Mouse (Mus musculus) hindbrain, embryonic 11.5 days (tissue): ENCODE results near the gene Arg2. TPM values are rescaled to one million over a fixed set of nuclear protein-coding genes. Genes with fewer than 3 reads are reported as not detected.

ENCODE experiments used
- ATAC-seq: fragments of 200-750 bp; cut with Nextera tagmentation; 2 replicates; pipeline ENCODE4 v1.8.0; 2017; ENCODE audit warnings: mild to moderate bottlenecking, moderate TSS enrichment, moderate library complexity; ENCODE audit not compliant: low FRiP score
- DNase-seq: peaks from one replicate; pipeline ENCODE4 v3.0.0-alpha.2; 2015; ENCODE audit warnings: low spot score
- H3K27ac ChIP-seq: fragments of 300-500 bp; sonication (generic); 2 replicates; pipeline ENCODE4 v1.5.1; 2014; ENCODE audit warnings: mild to moderate bottlenecking, low read depth, low read length
- H3K27me3 ChIP-seq: fragments of 300-500 bp; sonication (generic); 2 replicates; pipeline ENCODE4 v1.6.1; 2014; ENCODE audit warnings: mild to moderate bottlenecking, low read length, moderate library complexity, mixed read lengths; ENCODE audit not compliant: control insufficient read depth, insufficient read depth
- H3K36me3 ChIP-seq: fragments of 300-500 bp; sonication (generic); 2 replicates; pipeline ENCODE4 v1.6.1; 2014; ENCODE audit warnings: mild to moderate bottlenecking, low read length, moderate library complexity, mixed read lengths; ENCODE audit not compliant: control insufficient read depth, insufficient read depth
- H3K4me1 ChIP-seq: fragments of 300-500 bp; sonication (generic); replicated peaks from 2 replicates; pipeline ENCODE4 v1.6.1; 2014; ENCODE audit warnings: low read length, mixed read lengths; ENCODE audit not compliant: control insufficient read depth, insufficient read depth
- H3K4me2 ChIP-seq: fragments of 300-500 bp; sonication (generic); replicated peaks from 2 replicates; pipeline ENCODE4 v1.6.1; 2014; ENCODE audit warnings: mild to moderate bottlenecking, low read depth, low read length
- H3K4me3 ChIP-seq: fragments of 300-500 bp; sonication (generic); 2 replicates; pipeline ENCODE4 v1.5.1; 2014; ENCODE audit warnings: low read depth, low read length
- H3K9ac ChIP-seq: fragments of 300-500 bp; sonication (generic); 2 replicates; pipeline ENCODE4 v1.6.1; 2014; ENCODE audit warnings: low read depth, low read length
- H3K9me3 ChIP-seq: fragments of 300-500 bp; sonication (generic); 2 replicates; pipeline ENCODE4 v1.6.1; 2016; ENCODE audit warnings: low read length; ENCODE audit not compliant: control insufficient read depth
- WGBS: fragments of 180-500 bp; shearing (Covaris S2); extraction: QIAGEN DNeasy Blood & Tissue Kit; methylation state at CpG from one replicate; pipeline ENCODE4 v1.1.7; 2014; 5-methylcytosine and 5-hydroxymethylcytosine counted together
- polyA plus RNA-seq: library from polyadenylated mRNA; unstranded; fragments of >200 nt; fragmentation: Nextera tagmentation; extraction: Ambion mirVana; gene quantifications from 2 replicates; pipeline ENCODE4 v1.2.1, GENCODE M21; 2014

The Arg2 gene
- polyA plus RNA-seq, 1 experiment from 2014 or later, result 7.9 TPM

DNA sequence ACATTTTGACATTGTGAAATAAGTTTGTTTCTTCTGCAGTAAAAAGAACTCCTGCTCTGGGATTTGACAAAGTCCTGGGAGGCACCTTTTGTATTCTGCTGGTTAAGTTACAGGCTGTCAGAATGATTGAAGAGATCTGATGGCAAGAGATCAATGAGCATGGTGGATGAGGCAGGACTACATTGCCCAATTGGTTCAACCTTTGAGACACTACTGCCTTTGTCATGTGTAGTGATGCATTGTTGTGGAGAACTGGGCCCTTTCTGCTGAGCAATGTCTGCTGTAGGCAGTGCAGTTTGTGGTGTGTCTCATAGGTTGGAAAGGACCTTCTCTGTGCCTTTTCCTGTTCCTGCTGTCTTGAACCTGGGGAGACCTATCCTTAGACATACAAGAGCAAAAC, 10.8 kb downstream of the Arg2 start:
- Histone ChIP-seq H3K36me3 (no peaks in the 10 kb centered on the region), H3K9ac (no peak overlapping the region), H3K27me3 (no peaks in the 10 kb centered on the region), H3K27ac (no peak overlapping the region), H3K9me3 (no peaks in the 10 kb centered on the region), H3K4me2 (no peak overlapping the region), H3K4me1 (no peaks in the 10 kb centered on the region), H3K4me3 (no peak overlapping the region)
- ATAC-seq, result no peak
- DNase-seq, result no peak

DNA sequence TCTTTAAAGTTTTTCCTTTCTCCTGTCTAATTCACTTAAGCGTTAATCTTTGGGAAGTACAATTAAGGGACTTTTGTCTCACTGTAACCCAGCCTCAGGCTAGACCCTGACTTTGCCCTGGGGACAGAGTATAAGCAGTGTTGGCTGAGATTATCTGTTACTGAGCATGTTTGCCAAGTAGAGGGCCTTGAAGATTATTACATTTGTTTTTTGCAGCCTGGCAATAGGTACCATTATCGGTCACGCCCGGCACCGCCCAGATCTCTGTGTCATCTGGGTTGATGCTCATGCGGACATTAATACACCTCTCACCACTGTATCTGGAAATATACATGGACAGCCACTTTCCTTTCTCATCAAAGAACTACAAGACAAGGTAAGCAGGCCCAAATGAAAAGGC, 19.1 kb downstream of the Arg2 start:
- 96% methylated on average over 6 of the region's 6 CpGs for WGBS

DNA sequence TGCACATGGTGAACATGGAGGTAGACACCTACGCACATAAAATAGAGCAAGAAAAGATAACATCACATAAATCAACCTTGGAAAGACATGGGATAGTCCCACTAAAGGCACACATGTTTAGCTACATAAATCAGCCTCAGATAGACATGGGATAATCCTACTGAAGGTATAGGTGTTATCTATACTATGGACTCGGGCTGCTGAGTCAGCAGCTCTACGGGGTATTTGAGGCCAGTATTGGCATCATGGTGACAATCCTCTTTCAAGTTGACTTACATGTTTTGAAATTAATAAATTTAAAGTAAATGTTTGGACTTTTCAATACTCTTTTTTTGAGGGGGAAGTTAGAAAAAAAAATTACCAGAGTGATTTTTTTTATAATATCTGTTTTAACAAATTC, 32.3 kb downstream of the Arg2 start:
- Histone ChIP-seq H3K9ac (no peak overlapping the region), H3K4me2 (no peak overlapping the region), H3K27ac (no peak overlapping the region), H3K4me1 (no peaks in the 10 kb centered on the region), H3K36me3 (0 out of 2 replicates have a peak, but pooled peaks cover 6% of the 10 kb centered on the region), H3K9me3 (no peaks in the 10 kb centered on the region), H3K27me3 (no peaks in the 10 kb centered on the region), H3K4me3 (no peak overlapping the region)
- DNase-seq (no peak), ATAC-seq (no peak)
- 95% methylated on average over 3 of the region's 3 CpGs for WGBS

More for the DNA sequence above, 19.1 kb downstream of the Arg2 start:
- H3K9me3 ChIP-seq, result no peaks in the 10 kb centered on the region
- H3K27ac ChIP-seq, result no peak overlapping the region
- H3K4me3 ChIP-seq, result no peak overlapping the region
- H3K4me2 ChIP-seq, result no peak overlapping the region
- H3K4me1 ChIP-seq, result no peaks in the 10 kb centered on the region
- H3K9ac ChIP-seq, result no peak overlapping the region
- H3K36me3 ChIP-seq, result no peaks in the 10 kb centered on the region
- no peaks in the 10 kb centered on the region for H3K27me3 ChIP-seq
- ATAC-seq (no peak), DNase-seq (no peak)

DNA sequence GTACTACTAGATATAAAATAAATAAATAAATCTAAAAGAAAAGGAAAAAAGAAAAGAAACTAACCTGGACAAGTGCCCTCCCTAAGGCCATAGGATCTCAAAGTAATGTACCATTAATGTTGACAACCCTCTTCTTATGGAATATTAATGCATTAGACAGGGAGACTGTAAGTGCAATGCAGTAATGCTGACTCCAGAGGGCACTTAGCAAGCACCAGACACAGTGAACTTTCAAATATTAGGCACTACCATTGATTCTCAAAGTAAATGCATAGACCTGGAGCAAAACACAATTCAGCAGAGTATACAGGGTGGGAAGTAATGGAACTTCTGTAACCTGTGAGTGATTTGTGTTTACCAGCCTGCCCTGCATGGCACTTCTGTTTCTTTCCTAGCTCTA, 38.6 kb downstream of the Arg2 start:
- ATAC-seq, result no peak
- H3K4me1 ChIP-seq, result 0 out of 2 replicates have a peak, but pooled peaks cover 2% of the 10 kb centered on the region

DNA sequence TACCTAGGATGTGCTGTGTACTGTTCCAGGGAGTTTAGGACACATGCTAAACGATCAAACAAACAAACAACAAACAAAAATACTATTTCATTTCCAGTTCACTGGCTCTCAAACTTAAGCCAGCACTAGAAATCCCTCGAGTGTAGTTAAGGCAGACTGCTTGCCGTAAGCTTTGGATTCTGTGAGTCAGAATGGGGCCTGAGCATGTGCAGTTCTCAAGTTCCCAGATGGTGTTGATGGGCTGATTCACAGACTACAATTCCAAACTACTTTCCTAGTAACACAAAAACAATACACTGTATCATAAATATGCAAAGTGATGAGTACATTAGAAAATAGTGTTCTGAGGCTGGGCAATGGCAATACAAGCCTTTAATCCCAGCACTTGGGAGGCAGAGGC, 39.8 kb downstream of the Arg2 start:
- Histone ChIP-seq H3K4me3 (no peak overlapping the region), H3K9ac (no peak overlapping the region), H3K27me3 (no peaks in the 10 kb centered on the region), H3K4me2 (no peak overlapping the region), H3K36me3 (no peaks in the 10 kb centered on the region), H3K4me1 (0 out of 2 replicates have a peak, but pooled peaks cover 2% of the 10 kb centered on the region), H3K27ac (no peak overlapping the region), H3K9me3 (no peaks in the 10 kb centered on the region)
- WGBS, result 85% methylated on average over 3 of the region's 3 CpGs
- DNase-seq (no peak), ATAC-seq (no peak)

More for the DNA sequence above, 38.6 kb downstream of the Arg2 start:
- Histone ChIP-seq H3K4me2 (no peak overlapping the region), H3K27ac (no peak overlapping the region), H3K36me3 (no peaks in the 10 kb centered on the region), H3K9ac (no peak overlapping the region), H3K27me3 (no peaks in the 10 kb centered on the region), H3K9me3 (no peaks in the 10 kb centered on the region), H3K4me3 (no peak overlapping the region)
- DNase-seq, result no peak

DNA sequence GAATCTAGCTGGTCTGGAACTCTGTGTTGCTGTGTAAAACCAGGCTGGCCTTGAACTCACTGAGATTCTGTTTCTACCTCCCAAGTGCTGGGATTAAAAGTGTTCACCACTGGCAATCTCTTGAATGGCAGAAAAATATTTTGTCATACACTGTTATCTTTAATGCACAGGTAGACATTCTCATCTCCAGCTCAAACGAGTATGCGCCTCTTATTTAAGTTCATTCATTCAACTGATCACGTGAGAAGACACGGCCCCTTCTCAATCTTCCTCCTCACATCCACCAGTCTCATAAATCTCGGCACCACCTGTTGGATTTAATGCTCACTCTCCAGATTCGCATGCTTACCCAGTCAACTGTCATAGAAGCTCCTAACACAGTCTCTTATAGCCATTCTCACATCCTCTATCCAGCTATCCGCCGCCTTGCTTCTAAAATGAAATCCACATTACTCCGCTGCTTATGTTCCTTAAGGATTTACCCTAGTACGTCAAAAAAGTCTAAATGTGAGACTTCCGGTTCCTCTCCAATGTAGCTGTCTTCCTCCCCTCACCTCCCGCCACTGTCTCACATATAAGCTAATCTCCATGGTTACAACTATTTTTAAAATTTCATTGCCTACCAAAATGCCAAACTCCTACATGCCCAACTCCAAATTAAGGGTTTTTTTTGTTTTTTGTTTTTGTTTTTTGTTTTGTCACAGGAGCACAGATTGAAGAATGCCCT, 40.9 kb downstream of the Arg2 start:
- Histone ChIP-seq H3K4me3 (peak overlapping the region; percentile 92), H3K9ac (peak overlapping the region; percentile 89), H3K27ac (peak overlapping the region; percentile 87; the same call in 1 of the 2 replicates), H3K27me3 (no peaks in the 10 kb centered on the region), H3K4me2 (peak overlapping the region; percentile 57), H3K4me1 (0 out of 2 replicates have a peak, but pooled peaks cover 2% of the 10 kb centered on the region), H3K9me3 (no peaks in the 10 kb centered on the region), H3K36me3 (no peaks in the 10 kb centered on the region)
- 39% methylated on average over 12 of the region's 12 CpGs for WGBS
- DNase-seq (peak; percentile 19), ATAC-seq (no peak)

DNA sequence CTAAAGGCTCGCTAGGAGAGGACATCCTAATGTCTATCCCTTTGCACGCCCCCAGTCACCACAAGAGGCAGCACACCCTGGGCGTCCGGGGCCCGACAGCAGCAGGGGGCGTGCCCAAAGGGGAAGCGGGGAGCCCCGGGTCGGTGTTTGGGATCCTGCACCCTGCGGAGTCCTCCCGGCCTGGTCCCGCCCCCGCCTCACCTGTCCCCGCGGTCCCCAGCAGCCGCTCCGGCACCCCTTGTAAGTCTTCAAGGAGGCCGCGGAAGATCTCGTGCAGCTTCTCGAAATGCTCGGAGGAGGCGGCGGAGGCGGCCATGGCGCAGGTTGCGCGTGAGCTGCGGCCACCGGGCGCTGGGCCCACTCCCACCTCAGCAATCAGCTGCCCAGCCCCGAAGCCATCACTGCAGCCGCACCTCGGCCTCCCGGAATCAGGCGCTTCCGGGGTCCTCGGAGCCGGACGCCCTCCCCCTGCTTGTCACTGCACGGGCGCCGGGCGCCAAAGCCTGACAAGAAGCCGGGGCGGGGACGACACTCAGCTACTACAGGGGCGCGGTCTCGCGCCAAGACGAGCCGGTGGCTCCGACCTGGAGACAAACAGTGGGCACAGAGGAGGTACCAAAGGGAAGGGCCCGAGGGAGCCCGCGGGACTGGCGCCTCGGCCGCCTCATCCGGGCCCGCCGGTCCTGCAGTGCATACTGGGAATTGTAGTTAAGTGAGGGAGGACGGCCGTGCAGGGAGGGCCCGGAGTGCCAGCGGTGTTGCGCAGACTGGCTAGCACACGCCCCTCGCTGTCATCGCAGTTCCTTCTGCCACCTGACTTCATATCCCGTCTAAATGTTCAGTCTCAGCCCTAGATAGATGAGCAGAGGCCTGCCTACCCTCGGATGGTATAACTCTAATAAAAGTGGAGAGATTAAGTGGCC, 41.7 kb downstream of the Arg2 start, which contains the start of gene Vti1b:
Gene Vti1b, minus strand, starts transcription at position 649 of the 923 bp plus-strand sequence.
- Histone ChIP-seq H3K27me3 (no peaks in the 10 kb centered on the region), H3K4me1 (0 out of 2 replicates have a peak, but pooled peaks cover 2% of the 10 kb centered on the region), H3K9ac (peak within 1 kb of the TSS; percentile 89), H3K9me3 (no peaks in the 10 kb centered on the region), H3K27ac (peak within 1 kb of the TSS; percentile 87), H3K4me3 (peak within 1 kb of the TSS; percentile 92), H3K4me2 (peak within 1 kb of the TSS; percentile 57), H3K36me3 (no peaks in the 10 kb centered on the region)
- WGBS, result under 1% methylated on average over 70 of the region's 73 CpGs
- DNase-seq (peak; percentile 89), ATAC-seq (peak; percentile 98)

DNA sequence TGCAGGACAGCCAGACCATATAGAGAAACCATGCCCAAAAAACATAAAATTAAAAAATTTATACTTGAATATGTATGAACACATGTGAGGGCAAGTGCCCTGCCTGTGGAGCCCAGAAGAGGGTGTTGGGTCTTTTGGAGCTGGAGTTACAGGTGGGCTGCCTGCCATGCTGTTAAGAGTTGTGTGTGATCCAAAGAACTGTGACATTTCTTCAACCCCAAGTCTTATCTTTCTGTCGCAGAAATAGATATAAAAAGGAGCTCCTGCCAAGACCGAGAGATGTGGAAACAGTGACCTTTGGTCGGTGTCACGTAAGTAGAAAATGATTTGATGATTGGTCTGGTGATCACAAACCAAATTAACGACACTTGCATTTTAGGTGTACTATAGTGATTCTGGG, 43.1 kb downstream of the Arg2 start:
- Histone ChIP-seq H3K4me1 (0 out of 2 replicates have a peak, but pooled peaks cover 2% of the 10 kb centered on the region), H3K4me2 (no peak overlapping the region), H3K27ac (no peak overlapping the region), H3K9ac (no peak overlapping the region), H3K9me3 (no peaks in the 10 kb centered on the region), H3K36me3 (no peaks in the 10 kb centered on the region), H3K27me3 (no peaks in the 10 kb centered on the region), H3K4me3 (no peak overlapping the region)
- DNase-seq (no peak), ATAC-seq (no peak)
- 86% methylated on average over 5 of the region's 5 CpGs for WGBS
